Mouse (Mus musculus): ENCODE measurements around the gene Prps1l1.
A peak's percentile ranks its signal among the peaks of the same experiment; 100 is the strongest.

Gene Prps1l1

DNA sequence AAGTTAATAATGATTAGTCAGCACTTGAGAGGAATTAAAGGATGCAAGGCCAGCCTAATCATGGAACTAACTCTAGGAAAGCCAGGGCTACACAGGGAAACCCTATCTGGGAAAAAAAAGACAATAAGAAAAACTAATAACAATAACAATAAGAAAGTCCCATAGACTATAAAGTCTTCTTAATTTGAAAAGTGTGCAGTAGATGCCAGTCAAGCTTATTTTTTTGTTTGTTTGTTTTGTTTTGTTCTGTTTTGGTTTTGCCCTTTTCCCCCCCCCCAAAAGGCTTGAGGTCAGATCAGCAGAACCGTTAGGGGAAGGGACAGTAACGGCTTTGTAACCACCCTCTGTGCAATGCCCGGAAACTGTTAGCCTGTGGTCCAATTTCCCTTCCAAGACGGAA, at the start of gene Prps1l1:
Gene Prps1l1, plus strand, starts transcription at position 301 of the 400 bp plus-strand sequence.
- no peak for DNase-seq (ENCODE audit: extremely low read depth, low read depth, low spot score)

DNA sequence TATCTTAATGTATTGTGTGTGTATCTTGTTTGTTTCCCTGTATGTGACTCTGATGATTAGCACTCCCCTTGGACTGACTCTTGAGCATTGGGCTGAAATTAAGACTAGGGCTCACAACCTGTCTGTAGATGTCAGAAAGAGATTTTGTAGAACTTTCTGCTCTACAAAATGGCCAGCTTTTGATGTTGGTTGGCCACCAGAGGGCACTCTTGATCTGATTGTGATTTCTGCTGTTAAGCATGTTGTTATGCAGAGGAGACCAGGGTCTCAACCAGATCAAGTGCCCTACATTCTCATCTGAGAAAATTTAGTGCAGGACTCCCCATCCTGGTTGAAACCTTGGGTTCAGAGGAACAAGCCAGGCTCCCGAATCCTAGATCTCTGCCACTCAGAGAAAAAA, 46.6 kb upstream of the Prps1l1 start:
- no peak for DNase-seq (ENCODE audit: extremely low read depth, low read depth, low spot score)

DNA sequence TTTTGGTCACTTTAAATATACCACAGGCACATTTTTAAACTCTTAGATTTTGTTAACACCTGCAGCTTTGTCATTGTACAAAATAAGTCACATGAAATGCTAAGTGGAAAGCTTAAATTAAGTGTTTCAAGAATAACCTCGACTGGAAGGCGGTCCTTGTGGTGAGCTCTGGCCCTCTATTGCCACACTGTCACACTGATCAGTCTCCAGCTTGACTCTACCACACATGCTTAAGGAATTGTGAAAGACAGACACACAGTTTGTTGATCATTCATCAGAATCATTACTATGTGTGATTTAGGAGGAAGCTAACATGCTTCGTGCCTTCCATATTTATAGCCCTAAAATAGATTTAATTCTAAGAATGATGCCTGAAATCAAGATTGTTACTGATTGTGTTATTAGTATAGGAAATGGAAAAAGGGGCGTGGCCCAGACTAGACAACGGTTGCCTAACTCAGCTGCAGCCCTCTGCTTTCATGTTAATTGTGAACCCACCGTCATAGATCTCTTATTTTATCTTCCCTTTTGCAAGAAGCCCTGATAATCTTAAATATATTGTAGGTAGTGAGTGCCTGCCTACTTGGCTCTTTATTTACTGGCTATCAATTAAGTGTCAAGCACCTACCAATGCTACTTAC, 35.4 kb upstream of the Prps1l1 start:
- no peak for DNase-seq (ENCODE audit: extremely low read depth, low read depth, low spot score)

DNA sequence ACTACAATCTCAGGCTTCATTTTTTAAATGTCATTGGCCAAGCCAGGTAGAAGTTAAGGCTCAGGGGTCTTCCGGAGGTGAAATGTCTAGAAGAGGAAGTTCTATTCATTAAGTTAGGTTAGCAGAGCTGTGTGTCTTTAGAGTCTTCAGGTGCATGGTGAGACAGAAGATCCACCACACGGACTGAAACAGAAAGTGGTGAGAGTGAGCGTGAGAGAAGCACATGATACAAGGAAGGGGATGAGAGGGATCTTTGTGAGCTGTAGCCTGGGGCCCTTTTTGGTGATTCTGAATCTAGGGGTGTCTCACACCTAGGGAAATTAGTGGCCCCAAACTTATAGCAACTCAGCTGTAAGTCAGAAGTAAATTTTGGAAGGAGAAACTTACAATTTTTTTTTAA, 8.6 kb upstream of the Prps1l1 start:
- DNase-seq (ENCODE audit: extremely low read depth, low read depth, low spot score) = no peak

DNA sequence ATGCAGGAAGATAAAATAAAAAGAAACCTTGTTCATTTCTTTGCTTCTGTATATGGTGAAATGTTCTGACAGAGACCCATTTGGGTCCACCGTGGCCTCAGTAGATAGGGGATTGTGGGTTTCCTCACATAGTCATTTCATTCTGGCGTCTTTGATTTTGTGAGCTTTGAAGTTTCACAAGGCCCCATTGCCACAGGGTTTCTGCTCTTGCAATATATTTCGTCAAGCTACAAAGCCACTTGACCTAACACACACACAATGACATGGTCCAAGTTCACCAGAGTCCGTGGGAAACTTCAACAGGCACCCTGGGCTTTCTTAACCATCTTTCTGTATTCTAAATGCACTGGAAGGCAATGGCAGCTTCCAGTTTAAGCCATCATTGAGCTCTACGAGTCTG, 1.3 kb downstream of the Prps1l1 start:
- peak; percentile 47 for DNase-seq (ENCODE audit: extremely low read depth, low read depth, low spot score)

DNA sequence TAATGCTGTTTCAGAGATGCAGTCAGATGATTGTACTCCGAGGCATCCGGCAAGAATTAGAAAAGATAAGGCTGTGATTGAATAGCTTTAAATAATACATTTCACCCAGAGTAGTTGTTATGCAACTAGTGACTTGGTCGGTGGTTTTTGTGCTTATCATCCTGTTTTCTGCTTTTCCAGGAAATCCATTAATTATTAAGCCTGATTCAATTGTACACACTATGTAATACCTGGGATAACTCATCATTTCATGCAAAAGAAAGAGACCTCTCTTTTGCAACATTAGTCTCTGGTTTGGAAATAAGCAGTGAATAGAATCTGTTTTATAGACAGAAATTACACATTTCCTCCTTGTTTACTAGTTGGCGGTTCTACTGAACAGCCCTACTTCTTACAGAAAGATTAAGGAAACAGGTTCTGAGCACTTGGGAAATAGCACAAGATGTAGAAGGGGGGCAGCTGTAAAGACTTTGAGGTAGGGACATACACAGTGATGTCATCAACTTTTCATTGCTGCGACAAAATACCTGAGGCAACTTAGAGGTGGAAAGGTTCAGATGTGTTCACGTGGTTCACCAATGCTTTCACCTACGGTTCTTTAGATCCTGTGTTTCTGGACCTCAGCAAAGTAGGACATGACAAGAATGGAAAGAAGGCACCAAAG, 5.1 kb downstream of the Prps1l1 start:
- no peak for DNase-seq (ENCODE audit: extremely low read depth, low read depth, low spot score)

DNA sequence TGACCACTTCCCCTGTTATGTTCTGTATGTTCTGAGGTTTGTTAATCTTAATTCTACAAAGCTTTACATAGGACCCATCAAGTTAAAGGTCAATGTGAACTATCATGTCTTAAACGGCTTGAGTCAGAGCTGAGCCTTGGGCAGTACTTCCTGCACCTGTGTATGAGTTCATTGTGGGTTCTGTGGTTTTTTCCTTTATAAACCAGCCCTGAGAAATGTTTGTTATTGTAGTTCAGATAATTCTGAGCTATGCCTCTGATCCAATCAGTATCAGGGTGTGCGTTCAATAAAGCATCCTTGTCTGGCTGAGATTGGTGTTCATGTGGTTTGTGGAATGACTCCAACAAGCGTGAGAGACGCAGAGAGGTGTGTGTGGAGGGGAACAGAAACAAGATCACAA, 5.8 kb downstream of the Prps1l1 start:
- DNase-seq (ENCODE audit: extremely low read depth, low read depth, low spot score) = no peak

DNA sequence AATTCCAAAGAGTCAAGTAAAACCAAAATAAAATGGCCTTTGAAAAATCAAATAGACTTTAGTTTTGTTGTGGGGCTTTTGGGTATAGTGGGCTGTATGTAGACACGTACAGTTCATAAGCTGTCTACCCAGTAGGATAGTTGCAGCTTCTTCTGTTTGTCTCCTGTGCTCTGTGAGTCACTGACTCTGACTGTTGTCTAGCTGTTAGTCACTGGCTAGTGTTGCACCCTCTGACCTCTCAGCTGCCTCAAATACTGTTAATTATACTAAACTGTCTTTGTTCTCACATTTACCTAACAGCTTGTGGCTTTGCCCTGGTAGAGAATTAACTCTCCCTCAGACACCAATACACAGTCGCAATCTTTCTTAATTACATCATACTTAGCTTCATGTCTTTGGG, 7.3 kb downstream of the Prps1l1 start:
- no peak for DNase-seq (ENCODE audit: extremely low read depth, low read depth, low spot score)

DNA sequence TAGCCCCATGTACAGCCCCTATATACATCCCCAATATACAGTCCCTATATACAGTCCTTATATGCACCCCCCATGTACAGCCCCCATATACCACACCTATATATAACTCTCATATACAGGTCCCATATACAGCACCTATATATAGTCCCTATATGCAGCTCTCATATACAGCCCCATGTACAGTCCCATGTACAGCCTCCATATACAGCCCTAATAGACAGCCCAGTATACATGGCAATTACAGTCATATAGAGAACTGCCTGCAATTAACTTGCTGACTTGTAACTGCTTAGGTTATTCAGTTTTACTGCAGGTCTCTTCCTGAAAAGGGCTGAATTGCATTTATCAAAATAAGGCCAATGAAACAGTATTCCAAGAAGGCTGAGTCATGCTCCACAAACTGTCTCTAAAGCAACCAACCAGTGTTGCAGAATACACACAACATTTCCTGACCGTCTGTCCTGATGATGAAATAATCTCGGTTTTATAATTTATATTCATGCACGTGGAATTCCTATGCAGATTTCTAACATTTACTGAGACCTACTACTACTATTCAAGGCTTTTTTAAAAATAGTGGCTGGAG, 13.1 kb downstream of the Prps1l1 start:
- DNase-seq (ENCODE audit: extremely low read depth, low read depth, low spot score) = no peak

DNA sequence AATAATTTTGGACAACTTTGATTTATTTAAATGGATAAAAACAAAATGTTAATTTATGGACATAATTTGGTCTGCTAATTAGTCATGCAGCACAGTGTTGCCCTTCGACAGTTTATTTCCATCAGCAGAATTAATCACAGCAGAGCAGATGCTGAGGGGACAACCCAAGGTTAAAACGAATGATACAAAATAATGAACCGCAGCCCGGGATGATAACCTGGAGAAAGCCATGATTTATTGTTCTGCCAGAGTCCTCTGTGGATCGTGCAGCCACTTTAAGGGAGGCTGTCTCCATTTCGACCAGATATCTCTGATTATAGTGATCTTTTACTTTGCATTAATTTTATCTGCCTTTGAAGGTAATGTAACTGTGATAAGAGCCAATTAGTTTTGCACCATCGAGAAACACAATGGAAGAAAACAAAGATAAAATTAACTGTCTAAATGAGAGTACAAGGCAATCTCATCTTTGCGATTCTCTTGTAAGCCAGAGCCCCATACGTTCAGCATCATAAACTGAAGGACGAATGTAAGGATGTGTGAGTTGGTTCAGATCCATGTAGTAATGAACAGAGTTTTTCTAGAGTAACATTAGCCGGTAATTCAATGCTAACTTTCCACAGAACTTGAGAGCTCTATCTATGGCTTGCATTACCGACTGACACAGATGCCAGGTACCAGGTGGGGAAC, 14.4 kb downstream of the Prps1l1 start:
- no peak for DNase-seq (ENCODE audit: extremely low read depth, low read depth, low spot score)

DNA sequence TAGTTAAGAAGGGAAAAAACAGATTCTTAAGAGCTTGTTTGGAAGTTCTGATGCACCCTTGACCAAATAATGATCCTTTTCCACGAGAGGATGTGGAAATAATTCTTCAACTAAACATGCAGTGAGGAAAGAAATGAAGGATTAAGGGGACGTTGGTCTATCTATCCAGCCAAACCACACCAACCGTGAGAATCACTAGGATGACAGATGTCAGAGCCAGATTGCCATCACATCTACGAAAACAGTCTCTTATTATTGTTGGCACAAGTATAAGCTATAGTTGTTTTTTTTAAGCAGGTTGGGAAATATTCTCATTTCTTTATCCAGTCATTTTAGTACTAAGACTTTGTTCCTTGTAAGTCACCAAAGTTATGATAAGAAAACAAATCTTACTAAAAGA, 15.8 kb downstream of the Prps1l1 start:
- DNase-seq (ENCODE audit: extremely low read depth, low read depth, low spot score) = peak; percentile 54

DNA sequence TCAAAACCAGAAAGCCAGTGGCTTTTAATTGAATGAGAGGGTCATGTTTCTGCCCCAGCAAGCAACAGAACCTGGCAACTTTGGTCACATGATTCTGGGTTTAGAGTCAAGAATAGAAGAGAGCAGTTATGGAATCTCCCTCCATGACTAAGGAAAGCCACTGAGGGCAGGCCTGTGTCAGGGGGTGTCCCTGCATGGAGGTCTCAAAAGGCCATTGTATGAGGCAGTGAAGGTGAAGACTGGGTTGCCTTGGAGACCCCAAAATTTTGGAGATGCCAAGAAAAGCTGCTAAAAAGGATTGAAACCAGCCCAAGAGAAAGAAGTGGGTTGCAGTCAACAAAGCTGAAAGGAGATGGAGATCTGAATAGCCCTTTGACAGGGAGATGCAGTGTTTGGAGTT, 21.2 kb downstream of the Prps1l1 start:
- DNase-seq (ENCODE audit: extremely low read depth, low read depth, low spot score) = no peak

DNA sequence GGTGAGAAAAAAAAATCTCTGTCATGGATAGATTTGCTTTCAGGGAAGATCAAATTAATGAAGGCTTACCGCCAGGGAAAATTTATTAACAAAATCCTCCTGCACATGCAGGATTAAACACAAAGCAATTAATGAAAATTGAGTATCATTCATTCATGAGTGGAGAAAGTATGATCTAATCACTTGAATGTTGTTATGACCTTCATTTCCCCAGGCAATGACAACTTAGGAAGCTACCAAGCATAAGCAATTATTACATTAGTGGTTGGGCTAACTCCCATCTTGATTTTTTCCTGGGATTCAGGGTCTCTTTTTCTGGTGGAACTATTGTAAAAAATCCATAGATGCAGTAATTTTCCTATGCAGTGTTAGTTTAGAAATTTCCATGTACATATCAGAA, 23.3 kb downstream of the Prps1l1 start:
- DNase-seq (ENCODE audit: extremely low read depth, low read depth, low spot score) = no peak

DNA sequence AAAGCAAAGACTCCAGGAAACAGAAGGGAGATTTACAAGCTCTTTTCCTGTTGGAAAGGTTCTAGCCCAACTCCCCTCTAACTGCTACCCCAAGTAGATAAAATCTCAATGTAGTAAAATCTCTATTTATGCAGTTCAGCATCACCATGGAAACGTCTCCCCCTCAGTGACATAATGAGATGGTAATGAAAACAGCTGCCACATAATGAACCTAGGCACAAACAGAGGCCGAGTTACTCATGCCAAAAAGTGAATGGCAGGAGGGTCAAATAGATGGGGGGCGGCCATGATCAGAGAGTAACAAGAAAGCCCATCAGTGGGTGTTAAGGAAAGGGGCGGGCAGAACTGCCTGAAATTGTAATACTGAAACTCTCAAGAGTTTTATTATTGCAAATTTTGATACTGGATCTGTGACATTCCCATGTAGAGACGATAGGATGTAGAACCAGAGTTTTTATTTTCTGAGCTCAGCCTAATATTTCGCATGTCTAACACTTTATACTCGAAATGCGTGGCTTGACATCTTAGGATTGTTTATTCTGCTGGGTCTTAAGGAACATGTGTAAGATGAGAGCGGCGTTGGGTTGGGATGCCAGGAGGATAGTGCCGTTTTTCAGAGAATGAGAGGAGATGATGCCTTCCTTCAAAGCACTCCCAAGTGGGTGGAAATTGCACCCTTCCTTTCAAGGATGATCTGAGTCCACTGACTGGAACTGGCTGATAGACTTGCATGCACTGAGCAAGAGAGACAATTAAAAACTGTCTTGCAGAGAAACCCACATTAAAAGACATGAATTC, 24.0 kb downstream of the Prps1l1 start:
- no peak for DNase-seq (ENCODE audit: extremely low read depth, low read depth, low spot score)

DNA sequence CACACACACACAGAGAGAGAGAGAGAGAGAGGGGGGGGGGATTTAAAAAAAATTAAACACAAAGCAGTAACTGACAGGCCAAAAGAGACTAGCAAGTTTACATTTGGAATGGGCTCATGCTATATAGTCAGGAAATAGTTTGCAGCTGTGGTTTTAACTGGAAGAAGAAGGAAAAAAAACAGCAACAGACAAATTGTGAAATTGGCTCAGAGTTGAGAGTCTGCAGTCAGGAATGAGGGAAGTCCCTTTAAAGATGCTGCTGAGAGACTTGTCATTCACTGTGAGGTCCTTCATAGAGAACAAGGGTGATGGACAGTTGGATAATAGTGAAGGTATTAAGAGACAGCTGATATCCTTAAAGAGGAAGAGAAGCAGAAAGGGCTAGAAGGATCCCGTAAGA, 26.9 kb downstream of the Prps1l1 start:
- DNase-seq (ENCODE audit: extremely low read depth, low read depth, low spot score) = no peak

DNA sequence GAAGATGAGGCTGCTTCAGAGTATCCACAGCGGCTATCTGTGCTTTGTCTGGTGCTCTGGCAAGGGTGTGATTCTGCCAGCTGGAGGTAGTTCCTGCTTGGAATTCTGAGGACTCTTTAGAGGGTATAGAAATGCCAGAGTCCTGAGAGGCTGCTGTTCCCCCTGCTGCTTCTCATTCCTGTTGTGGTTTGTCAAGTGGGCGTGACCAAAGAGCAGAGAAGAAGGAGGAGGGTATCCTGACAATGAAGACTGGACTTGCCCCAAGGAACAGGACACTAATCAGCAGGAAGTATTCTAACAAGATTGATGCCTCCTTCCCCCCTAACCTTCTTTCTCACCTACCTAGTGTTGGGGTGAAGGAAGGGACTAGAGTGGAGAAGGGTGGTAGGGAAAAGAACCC, 29.4 kb downstream of the Prps1l1 start:
- no peak for DNase-seq (ENCODE audit: extremely low read depth, low read depth, low spot score)

DNA sequence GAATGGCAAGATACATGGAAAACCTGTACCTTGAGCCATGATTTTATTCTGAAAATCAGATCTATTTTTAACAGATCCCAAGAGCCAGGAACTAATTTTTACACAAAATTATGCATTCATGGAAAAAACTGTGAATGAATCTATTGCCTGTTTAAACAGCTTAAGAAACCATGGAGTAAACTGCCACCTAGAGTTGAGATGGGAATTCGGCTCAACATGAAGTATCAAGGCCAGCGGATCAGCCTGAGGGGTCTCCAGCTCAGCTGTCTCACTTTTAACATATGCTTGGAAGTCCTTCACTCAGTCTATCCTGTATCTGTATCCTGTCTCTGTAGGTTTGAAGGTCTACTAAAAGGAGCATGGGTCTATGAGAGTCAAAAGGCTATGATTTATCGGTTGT, 31.5 kb downstream of the Prps1l1 start:
- no peak for DNase-seq (ENCODE audit: extremely low read depth, low read depth, low spot score)

DNA sequence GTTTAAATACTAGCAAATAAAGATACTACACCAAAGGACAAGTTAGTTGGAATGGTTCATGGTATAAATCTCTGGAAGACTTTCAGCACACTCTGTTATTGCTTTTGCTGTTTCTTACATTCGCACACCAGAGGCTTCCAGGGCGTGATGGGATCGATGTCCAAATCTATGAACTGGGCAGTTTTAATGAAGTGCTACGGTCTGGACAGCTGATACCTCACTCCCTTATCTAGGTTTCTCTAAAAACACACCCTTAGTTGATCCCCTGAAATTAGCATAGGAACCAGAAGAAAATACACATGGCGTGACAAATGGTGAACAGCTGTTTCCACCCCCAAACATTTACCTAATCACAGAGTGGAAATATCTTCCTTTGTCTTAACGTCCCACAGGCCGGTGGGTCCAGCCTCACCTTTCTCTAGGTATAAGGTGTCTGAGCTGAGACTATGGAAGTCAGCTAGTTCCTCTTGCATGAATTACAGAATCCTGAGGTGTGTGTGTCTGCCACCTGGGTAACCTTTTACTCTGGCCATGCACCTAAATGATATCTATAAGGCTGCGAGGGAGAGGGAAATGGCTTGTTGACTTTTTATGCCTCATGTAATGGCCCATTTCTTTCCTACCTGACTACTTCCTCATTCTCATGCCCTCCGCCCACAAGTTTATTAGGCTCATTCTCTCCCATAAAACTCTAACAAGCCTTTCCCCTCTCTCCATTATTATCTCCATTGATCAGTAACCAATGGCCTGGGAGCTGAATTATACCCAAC, 32.1 kb downstream of the Prps1l1 start:
- no peak for DNase-seq (ENCODE audit: extremely low read depth, low read depth, low spot score)

DNA sequence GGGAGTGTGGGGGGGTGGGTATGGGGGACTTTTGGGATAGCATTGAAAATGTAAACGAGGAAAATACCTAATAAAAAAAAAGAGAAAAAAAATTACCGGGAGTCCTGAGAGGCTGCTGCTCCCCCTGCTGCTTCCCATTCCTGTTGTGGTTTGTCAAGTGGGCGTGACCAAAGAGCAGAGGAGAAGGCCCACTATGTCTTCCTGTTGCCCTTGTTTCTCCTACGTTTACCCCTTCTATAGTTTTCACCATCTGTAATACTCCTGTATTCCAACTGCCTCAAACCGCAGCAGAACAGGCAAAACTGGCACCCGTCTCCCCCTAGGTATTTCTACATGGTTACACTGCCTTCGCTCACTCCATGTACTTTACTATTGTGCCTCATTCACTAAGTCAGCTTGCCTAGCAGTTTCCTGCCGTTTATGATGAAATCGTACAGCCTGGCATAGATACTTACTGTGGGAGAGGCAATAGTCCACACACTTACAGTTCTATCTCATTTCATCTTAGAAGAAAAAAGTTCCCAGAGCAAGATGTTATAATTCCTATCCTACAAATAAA, 34.2 kb downstream of the Prps1l1 start:
- DNase-seq (ENCODE audit: extremely low read depth, low read depth, low spot score) = no peak

DNA sequence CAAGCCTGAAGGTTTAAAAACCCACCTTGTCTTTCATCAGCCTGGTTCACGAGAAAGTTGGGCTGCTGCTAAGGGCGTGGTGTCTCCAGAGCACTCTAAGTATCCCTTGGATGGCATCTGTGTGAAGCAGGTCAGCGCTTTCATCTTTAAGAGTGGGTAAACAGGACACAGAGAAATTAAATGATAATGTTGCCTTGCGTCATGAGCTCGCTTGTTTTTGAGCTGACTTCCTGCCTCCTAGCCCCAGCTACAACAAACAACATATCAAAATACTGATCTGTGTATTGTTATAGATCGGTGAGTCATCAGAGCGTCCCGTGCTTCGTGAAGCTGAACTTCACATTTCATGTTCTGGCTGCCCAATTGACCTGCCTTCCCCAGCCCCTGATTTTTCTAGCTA, 36.7 kb downstream of the Prps1l1 start:
- no peak for DNase-seq (ENCODE audit: extremely low read depth, low read depth, low spot score)
